Mouse (Mus musculus) thymus, adult 2 months (tissue): Measurements from ENCODE around the gene Pyroxd1.

Source experiments
- CTCF ChIP-seq: fragments of 200-500 bp; IDR thresholded peaks from 2 replicates; pipeline ENCODE4 v1.5.1; 2012; ENCODE audit warnings: mild to moderate bottlenecking, control low read depth, low read length, moderate library complexity, borderline replicate concordance; ENCODE audit not compliant: control insufficient read depth, poor library complexity, insufficient read depth; ENCODE audit errors: extremely low read depth
- POLR2A ChIP-seq: fragments of 200-500 bp; IDR thresholded peaks from 2 replicates; pipeline ENCODE4 v1.6.1; 2012; ENCODE audit warnings: mild to moderate bottlenecking, low read length, control low read depth, moderate library complexity; ENCODE audit not compliant: control insufficient read depth, poor library complexity, insufficient read depth; ENCODE audit errors: extremely low read depth

- TF ChIP-seq POLR2A: no peak
- TF ChIP-seq CTCF: no peak
These were observed 43.6 kb downstream of the Pyroxd1 start for GRCm38 (mm10) chr6:142389101-142389500.
